Mouse (Mus musculus) WW6 (cell line): ENCODE measurements at regions not wholly inside any gene's neighbourhood (a gene's known extent, or its start where the extent isn't known, plus 50 kb on each side); places are given as distances from the start of the nearest gene placed in this dataset.

ENCODE experiments used
- DNase-seq: peaks from one replicate; pipeline ENCODE4 v3.0.0-alpha.2; 2013; ENCODE audit warnings: low read depth, low spot score

DNA sequence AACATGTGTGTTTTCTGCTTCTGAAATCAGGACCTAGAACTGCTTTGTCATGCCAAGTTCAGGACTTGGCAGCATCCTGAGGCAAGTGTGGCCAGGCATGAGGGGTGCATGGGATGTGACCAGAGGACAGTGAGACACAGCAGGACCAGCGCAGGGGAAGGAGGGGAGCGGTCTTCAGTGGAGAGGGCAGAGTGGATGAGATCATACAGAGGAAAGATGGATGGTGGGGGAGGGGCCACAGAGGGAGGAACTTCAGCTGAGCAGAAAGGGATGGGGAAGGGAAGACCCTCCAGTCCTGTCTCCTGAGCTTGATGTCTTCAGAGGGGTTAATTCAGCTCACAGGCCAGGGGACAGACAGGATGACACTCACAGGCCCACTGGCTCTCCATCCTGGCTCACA lies 81.0 kb downstream of the Cryba4 start:
- no peak for DNase-seq

DNA sequence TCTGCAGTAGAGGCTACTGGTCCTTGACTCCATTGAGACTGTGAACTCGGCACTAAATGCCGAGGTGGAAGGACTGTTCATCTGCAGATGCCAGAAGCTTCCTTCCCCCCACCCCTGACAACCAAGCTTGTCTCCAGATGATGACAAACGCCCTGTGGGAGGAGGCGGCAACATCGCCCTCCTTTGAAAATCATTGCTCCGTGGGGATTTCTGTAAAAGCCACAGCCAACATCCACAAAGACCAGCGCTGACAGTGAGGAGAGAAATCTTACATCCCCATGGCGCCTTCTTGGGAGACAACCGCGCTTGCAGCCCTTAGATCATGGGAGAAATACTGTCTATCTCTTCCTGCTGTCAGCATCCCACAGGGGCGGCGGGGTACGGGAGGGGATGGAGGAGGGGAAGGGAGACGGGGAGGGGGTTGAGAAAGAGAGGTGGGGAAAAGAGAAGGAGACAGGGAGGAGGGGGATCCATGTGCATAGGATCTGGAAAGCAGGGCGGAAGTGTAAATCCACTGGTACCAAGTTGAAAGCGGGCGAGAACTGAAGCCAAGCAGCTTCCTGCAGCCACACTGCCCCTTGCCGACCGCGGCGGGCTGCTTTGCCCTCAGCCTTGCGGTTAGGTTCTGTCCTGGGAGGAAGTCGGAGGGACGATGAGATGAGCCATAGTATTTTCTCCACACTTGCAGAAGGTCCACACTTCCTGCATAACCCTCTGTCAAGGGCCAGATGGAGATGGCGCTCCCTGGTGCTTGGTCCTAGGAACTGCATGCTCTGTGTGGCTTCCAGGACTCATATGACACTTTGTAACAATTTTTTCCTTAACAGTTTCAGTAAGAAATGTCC lies 72.9 kb downstream of the Cryba4 start:
- DNase-seq: no peak

DNA sequence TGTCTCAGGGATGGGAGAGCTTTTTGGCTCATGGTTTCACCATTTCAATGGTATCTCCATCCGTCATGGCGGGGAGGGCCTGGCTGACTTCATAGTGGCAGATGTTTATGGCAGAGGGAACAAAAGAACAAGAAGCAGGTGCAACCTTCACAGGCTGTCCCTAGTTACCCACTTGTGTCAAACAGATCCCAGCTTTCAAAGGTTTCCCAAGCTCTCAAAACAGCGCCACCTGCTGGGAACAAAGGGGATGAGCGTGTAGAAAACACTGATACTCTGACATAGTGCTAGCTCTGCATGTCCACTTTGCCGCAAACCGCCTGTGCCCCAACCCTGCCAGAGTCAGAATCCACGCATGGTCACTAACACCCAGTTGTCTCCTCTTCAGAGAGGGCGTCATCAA lies 69.5 kb downstream of the Cryba4 start:
- DNase-seq: no peak

DNA sequence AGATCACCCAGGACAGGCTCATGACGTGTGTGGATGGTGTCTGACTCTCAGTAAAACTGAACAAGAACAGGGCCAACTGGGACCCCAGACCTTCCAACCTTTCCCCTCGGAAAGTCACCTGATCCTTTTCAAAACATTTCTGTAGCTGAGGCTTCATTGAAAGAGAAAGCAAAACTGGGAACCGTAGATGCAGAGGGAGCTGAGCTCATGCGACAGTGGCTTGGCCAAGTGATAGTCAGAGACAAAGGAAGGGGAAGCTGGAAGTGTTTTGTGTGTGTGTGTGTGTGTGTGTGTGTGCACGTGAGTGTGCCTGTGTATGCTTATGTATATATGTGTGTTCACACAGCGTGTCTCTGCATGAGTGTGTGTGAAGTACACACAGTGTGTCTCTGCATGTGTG lies 56.7 kb downstream of the Cryba4 start:
- no peak for DNase-seq
